Mouse (Mus musculus) heart, adult 2 months (tissue): ENCODE data around the gene Hyal1. TPM values are rescaled to one million over a fixed set of nuclear protein-coding genes. Genes with fewer than 3 reads are reported as not detected.

Source experiments
- DNase-seq, 2 experiments: peaks; one replicate each; pipeline ENCODE4 v3.0.0; 2021
- H3K27ac ChIP-seq: fragments of 200-600 bp; 2 replicates; pipeline ENCODE4 v1.8.1; 2022
- H3K27me3 ChIP-seq: fragments of 200-500 bp; 2 replicates; pipeline ENCODE4 v1.6.1; 2012; ENCODE audit warnings: mild to moderate bottlenecking, low read length, inconsistent platforms, mixed read lengths; ENCODE audit not compliant: control insufficient read depth, insufficient read depth
- H3K36me3 ChIP-seq: fragments of 200-500 bp; 2 replicates; pipeline ENCODE4 v1.6.1; 2012; ENCODE audit warnings: low read length, inconsistent platforms; ENCODE audit not compliant: control insufficient read depth, insufficient read depth
- H3K4me1 ChIP-seq: fragments of 200-500 bp; 2 replicates; pipeline ENCODE4 v1.6.1; 2011; ENCODE audit warnings: low read length; ENCODE audit not compliant: control insufficient read depth, insufficient read depth
- H3K4me3 ChIP-seq: fragments of 200-600 bp; 2 replicates; pipeline ENCODE4 v1.8.1; 2022
- H3K79me2 ChIP-seq: fragments of 200-500 bp; replicated peaks from 2 replicates; pipeline ENCODE4 v1.6.1; 2012; ENCODE audit warnings: mild to moderate bottlenecking, inconsistent platforms, low read length, moderate library complexity, mixed read lengths; ENCODE audit not compliant: control insufficient read depth, insufficient read depth
- H3K9ac ChIP-seq: fragments of 200-500 bp; 2 replicates; pipeline ENCODE4 v1.6.1; 2012; ENCODE audit warnings: low read depth, mild to moderate bottlenecking, control low read depth, inconsistent platforms, low read length, mixed read lengths
- CTCF ChIP-seq: fragments of 200-600 bp; IDR thresholded peaks from 2 replicates; pipeline ENCODE4 v1.8.1; 2022; ENCODE audit warnings: antibody characterized with exemption, mild to moderate bottlenecking, moderate library complexity
- EP300 ChIP-seq: fragments of 200-500 bp; IDR thresholded peaks from 2 replicates; pipeline ENCODE4 v1.6.1; 2011; ENCODE audit warnings: low read depth, low read length, control low read depth; ENCODE audit not compliant: insufficient read depth
- POLR2A ChIP-seq: fragments of 200-500 bp; IDR thresholded peaks from 2 replicates; pipeline ENCODE4 v1.6.1; 2011; ENCODE audit warnings: mild to moderate bottlenecking, low read depth, low read length, control low read depth; ENCODE audit not compliant: insufficient read depth
- WGBS: fragments of 180-500 bp; shearing (Covaris S2); methylation state at CpG from one replicate; pipeline ENCODE4 v1.1.7; 2018; 5-methylcytosine and 5-hydroxymethylcytosine counted together
- intact Hi-C: fragments of 180-260 bp; cut with DNase I; formaldehyde crosslinking; loops from one replicate; pipeline ENCODE4 v1.15.1; 2025
- polyA plus RNA-seq: library from polyadenylated mRNA; depleted of rRNA; stranded (reverse); fragments of >200 nt; gene quantifications from 2 replicates; pipeline ENCODE4 v1.2.3, GENCODE M21; 2012
- total RNA-seq, 2 experiments: library from RNA; stranded (reverse); gene quantifications; 2 replicates each; pipeline ENCODE4 v1.2.3; 2021

Gene Hyal1
- total and polyA plus RNA-seq, 3 experiments, result 5.1 to 6.9 (median 5.9) TPM

DNA sequence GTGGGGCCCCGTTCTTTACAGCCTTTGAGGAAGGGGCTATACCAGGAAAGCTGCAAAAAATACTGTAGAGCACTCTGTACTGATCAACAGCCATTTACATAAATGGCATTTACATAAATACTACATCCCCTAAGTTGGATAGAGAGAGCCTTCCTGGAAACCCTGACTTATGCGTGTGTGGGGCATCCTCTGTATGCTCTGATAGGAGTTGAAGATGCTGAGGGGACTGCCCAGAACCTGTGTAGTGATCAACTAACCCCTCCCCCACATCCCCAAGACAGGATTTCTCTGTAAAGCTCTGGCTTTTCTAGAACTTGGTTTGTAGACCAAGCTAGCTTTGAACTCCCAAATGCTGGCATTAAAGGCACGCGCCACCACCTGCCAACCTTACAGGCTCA lies 32.7 kb downstream of the Hyal1 start:
- Histone ChIP-seq H3K4me3 (no peak overlapping the region), H3K4me1 (peaks cover 13% of the 10 kb centered on the region), H3K79me2 (no peaks in the 10 kb centered on the region), H3K9ac (no peak overlapping the region), H3K27me3 (no peaks in the 10 kb centered on the region), H3K27ac (no peak overlapping the region), H3K36me3 (no peaks in the 10 kb centered on the region)
- TF ChIP-seq EP300, result no peak
- TF ChIP-seq CTCF, result no peak
- no peak for TF ChIP-seq POLR2A
- 74% methylated on average over 4 of the region's 4 CpGs for WGBS
- intact Hi-C loops, result no loop called here
- no peak for DNase-seq

DNA sequence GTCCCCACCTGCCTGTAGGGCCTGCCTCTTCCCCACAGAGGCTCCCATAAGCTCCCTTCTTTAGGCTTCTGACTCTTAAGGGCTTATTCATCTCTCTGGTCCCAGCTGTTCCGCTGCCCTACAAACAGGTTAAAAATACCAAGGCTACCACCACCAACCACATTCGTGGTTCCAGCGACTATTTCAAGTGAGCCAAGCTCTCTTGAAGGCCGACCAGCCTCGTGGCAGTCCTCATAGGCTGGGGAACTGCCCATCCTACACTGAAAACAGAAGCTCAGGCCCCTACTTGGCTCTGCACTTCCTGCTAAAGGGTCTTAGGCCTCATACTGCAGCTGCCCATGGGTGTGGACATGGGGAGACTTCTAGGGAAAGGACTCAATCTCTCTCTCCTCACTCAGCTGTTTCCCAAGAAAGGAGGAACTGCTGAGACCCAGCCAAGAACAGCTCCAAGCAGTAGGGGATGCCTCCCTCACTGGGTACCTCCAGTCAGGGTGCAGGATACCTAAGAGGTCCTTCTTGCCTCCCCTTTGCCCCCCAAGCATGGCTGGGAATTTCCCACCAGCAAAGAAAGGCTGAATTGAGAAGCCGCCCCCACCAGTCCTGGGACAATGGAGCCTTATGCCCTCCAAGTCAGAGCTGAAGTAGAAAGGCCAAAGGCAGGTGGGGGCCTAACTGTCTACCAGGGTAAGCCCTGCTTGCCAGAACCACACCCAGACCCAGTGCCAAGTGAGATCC lies 34.9 kb downstream of the Hyal1 start:
- DNase-seq, result peak in 1 of 2 experiments; percentile 76
- H3K36me3 ChIP-seq, result no peaks in the 10 kb centered on the region
- H3K4me3 ChIP-seq, result peak overlapping the region; percentile 52; the same call in 1 of the 2 replicates
- H3K27me3 ChIP-seq, result no peaks in the 10 kb centered on the region
- TF ChIP-seq CTCF, result no peak
- no peak for TF ChIP-seq POLR2A
- TF ChIP-seq EP300, result no peak
- H3K9ac ChIP-seq, result peak overlapping the region; percentile 69
- H3K4me1 ChIP-seq, result peaks cover 13% of the 10 kb centered on the region
- intact Hi-C loops, result loop anchor here (1.0 kb wide), 1 partner anchor 22 kb away; no protein-coding TSS in a partner anchor
- H3K27ac ChIP-seq, result peak overlapping the region; percentile 98
- no peaks in the 10 kb centered on the region for H3K79me2 ChIP-seq
- 33% methylated on average over 6 of the region's 6 CpGs for WGBS

DNA sequence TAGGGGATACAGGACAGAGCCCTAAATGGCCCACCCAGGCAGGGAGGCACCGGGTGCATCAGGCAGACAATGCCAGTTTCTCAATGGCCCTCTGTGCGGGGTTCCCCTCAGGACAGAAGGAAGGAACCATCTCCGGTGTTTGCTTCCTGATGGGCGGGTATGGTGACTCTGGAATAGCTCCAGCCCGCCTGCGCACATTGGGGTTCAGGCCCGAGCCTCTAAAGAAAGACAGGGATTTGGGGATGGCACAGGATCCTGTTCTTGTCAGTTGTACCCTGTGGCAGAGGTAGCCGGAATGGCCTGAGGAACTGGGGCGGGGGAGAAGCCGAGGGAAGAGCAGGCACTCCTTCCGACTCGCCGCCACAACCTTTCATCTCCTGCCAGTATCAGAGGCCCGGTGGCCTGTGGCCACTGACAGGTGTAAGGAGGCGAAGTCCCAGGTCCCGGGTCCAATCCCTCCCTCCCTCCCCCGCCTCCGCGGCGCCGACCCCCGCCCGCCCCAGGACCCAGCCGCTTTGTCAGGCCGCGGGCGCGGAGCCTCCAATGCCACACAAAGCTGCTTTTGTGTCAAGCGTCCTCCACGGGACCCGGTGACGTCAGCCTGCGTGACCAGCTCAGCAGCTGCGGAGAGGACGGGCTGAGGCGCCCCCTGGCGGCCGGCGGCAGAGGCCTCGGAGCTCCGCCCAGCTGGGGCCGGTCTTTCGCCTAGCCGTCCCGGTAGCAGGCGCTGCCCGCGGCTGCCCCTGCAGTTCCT lies 35.6 kb downstream of the Hyal1 start:
- Histone ChIP-seq H3K79me2 (no peaks in the 10 kb centered on the region), H3K9ac (peak overlapping the region; percentile 69), H3K4me1 (peaks cover 13% of the 10 kb centered on the region), H3K27ac (peak overlapping the region; percentile 98), H3K4me3 (peak overlapping the region; percentile 52), H3K36me3 (no peaks in the 10 kb centered on the region), H3K27me3 (no peaks in the 10 kb centered on the region)
- intact Hi-C loops, result loop anchor here (1.0 kb wide), 1 partner anchor 21 kb away; no protein-coding TSS in a partner anchor
- DNase-seq, result peak; percentile 99 to 100
- WGBS, result 3% methylated on average over 48 of the region's 48 CpGs
- TF ChIP-seq CTCF, result peak; percentile 81
- peak; percentile 78; the same call in 1 of the 2 replicates for TF ChIP-seq POLR2A
- peak; percentile 84 for TF ChIP-seq EP300

DNA sequence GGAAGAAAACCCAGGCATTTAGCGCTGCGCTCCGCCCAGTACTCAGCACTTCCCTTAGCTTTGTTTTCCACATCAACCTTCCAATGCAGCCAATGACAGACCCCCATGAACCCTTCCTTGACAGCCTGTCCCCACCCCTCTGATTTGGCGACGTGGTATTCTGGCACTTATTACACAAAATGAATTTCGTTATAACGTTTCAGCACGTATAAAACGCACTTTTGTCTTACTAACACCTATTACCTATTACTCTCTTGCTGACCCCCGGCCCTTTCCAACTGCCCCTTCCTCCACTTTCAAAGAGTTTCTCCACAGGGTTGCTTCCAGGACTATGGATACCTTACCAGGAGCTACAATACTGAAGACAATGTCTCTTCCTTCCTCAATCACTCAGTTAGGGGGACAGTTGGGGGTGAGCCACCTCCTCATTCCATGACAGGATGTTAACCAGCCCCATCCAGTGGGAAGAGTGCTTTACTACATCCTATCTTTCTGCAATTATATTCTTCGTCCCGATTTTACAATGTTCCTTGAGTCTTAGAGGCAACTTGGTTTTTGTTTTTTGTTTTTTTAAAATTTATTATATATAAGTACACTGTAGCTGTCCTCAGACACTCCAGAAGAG lies 36.3 kb downstream of the Hyal1 start:
- intact Hi-C loops, result loop anchor here (1.0 kb wide), 1 partner anchor 20 kb away; no protein-coding TSS in a partner anchor
- Histone ChIP-seq H3K4me1 (peaks cover 18% of the 10 kb centered on the region), H3K79me2 (no peaks in the 10 kb centered on the region), H3K4me3 (peak overlapping the region; percentile 37), H3K27me3 (no peaks in the 10 kb centered on the region), H3K27ac (peak overlapping the region; percentile 98), H3K36me3 (peaks cover 3% of the 10 kb centered on the region), H3K9ac (peak overlapping the region; percentile 37)
- WGBS, result 5% methylated on average over 12 of the region's 12 CpGs
- TF ChIP-seq EP300 (peak; percentile 5; the same call in 1 of the 2 replicates), CTCF (peak; percentile 34), POLR2A (0 out of 2 replicates have a peak, but pooled peaks have one; percentile 4)
- DNase-seq, result no peak

DNA sequence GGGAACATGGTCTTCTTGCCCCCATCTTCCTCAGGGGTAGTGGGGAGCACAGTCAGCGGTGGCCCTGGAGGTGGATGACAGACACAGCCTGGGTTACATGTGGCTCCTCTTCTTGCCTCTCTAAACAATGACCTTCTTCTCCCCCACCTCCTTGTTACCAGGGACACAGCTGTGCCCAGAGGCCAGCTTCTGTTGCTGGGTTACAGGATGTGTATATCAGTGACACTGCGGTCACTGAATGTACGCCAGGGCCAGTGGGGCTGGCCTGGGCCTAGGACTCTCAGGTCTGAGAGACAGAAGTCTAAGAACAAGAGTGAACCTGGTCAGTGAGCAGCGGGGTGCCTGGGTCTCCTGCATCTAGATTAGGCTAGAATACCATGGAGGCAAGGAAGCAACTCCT lies 38.3 kb downstream of the Hyal1 start:
- no peak for DNase-seq
- Histone ChIP-seq H3K4me1 (peaks cover 34% of the 10 kb centered on the region), H3K9ac (no peak overlapping the region), H3K27ac (no peak overlapping the region), H3K27me3 (no peaks in the 10 kb centered on the region), H3K4me3 (no peak overlapping the region), H3K79me2 (no peaks in the 10 kb centered on the region), H3K36me3 (peaks cover 10% of the 10 kb centered on the region)
- 45% methylated on average over 4 of the region's 4 CpGs for WGBS
- intact Hi-C loops, result no loop called here
- no peak for TF ChIP-seq POLR2A
- TF ChIP-seq EP300, result no peak
- no peak for TF ChIP-seq CTCF
